Mouse (Mus musculus) urinary bladder, postnatal 36 days (tissue): Measurements from ENCODE around the gene Faxc.

Experiments used
- DNase-seq, 2 experiments: peaks; one replicate each; pipeline ENCODE4 v3.0.0; 2022; ENCODE audit warnings: low spot score in 2 of 2, mixed read lengths in 1 of 2

Faxc gene

DNA sequence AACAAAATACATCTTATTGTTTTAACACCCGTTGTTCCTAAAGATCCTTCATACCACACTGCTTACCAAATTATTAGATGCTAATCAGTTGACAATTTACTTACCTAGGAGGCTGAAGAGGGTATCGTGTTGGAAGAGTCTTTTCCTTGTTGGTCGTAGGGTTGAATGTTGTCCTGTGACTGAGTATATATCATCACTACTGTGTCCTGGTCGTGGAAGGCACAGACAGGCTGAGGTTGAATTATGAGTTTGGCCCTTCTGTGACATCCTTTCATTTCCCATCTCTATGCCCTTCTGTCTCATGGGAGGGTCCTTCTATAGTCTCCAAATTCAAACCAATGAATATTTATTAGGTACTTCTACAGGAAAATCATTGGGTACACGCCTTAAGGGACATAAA, 87.3 kb downstream of the Faxc start:
- DNase-seq, result no peak

DNA sequence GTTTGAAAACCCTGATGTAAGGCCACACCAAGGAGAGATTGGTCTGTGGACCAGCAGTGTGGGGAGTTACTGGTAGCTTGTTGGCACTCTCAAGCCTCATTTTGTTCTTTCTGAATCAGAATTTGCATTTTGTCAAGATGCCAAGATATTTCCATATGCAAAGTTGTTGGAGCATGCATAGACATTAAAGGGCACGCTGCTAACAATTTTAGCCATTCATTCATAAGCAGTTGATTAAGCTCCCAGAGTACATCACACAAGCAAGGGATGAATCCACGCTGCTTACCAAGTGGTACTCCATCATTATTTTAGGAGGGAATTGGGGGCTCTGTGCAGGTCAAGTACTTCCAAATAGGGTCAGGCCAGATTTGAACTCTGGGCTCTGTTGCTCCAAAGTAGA, 98.8 kb downstream of the Faxc start:
- DNase-seq, result no peak
